Mouse (Mus musculus) G1E (cell line): ENCODE data around the gene Vps9d1. TPM values are rescaled to one million over a fixed set of nuclear protein-coding genes. Genes with fewer than 3 reads are reported as not detected.
"Not testable (repeated sequence)": the region's sequence is repeated elsewhere in the genome, so short reads cannot be mapped to it uniquely, and the experiment has no call there.

ENCODE experiments used
- ATAC-seq: 2 replicates; pipeline ENCODE4 v1.8.0; 2016; ENCODE audit warnings: mild to moderate bottlenecking; ENCODE audit not compliant: insufficient number of reproducible peaks, poor library complexity, low FRiP score, severe bottlenecking; ENCODE audit errors: extremely low read depth
- DNase-seq: peaks from one replicate; pipeline ENCODE4 v3.0.0; 2012; ENCODE audit warnings: low spot score
- H3K27me3 ChIP-seq: 2 replicates; pipeline ENCODE4 v1.6.1; 2012; ENCODE audit warnings: mild to moderate bottlenecking, low read length, inconsistent platforms; ENCODE audit not compliant: insufficient read depth
- H3K36me3 ChIP-seq: replicated peaks from 2 replicates; pipeline ENCODE3; 2012; ENCODE audit warnings: mild to moderate bottlenecking, inconsistent platforms
- H3K4me1 ChIP-seq: 2 replicates; pipeline ENCODE4 v1.6.1; 2012; ENCODE audit warnings: low read depth, low read length, inconsistent platforms, mixed read lengths; ENCODE audit not compliant: insufficient read depth
- H3K4me3 ChIP-seq: 2 replicates; pipeline ENCODE4 v1.5.1; 2012; ENCODE audit warnings: low read depth, mild to moderate bottlenecking, inconsistent platforms, low read length, moderate library complexity, mixed read lengths
- H3K9me3 ChIP-seq: replicated peaks from 2 replicates; pipeline ENCODE4 v1.6.1; 2012; ENCODE audit warnings: inconsistent platforms
- CTCF ChIP-seq: IDR thresholded peaks from 2 replicates; pipeline ENCODE4 v1.5.1; 2012; ENCODE audit warnings: low read depth, low read length, inconsistent platforms, mixed read lengths
- GATA1 ChIP-seq: IDR thresholded peaks from 2 replicates; pipeline ENCODE4 v1.6.1; 2012; ENCODE audit warnings: borderline replicate concordance, low read length, inconsistent platforms, mixed read lengths
- GATA2 ChIP-seq: IDR thresholded peaks from 2 replicates; pipeline ENCODE4 v1.6.1; 2012; ENCODE audit warnings: low read depth, low read length, inconsistent platforms, borderline replicate concordance
- POLR2AphosphoS5 ChIP-seq: IDR thresholded peaks from 2 replicates; pipeline ENCODE4 v1.6.1; 2012; ENCODE audit warnings: low read depth, low read length, inconsistent platforms; ENCODE audit not compliant: insufficient replicate concordance
- TAL1 ChIP-seq: conservative IDR thresholded peaks from 2 replicates; pipeline ENCODE4 v1.6.1; 2012; ENCODE audit warnings: low read depth, low read length, inconsistent platforms, mixed read lengths
- polyA plus RNA-seq: library from polyadenylated mRNA; stranded (reverse); fragments of >175 nt; gene quantifications from 2 replicates; pipeline ENCODE4 v1.2.3, GENCODE M21; 2012
- total RNA-seq, 2 experiments: library from RNA; stranded (forward) in 1 of 2; stranded (reverse) in 1 of 2; fragments of 200-1000 nt in 1 of 2; fragments of >200 nt in 1 of 2; fragmentation: Nextera tagmentation in 1 of 2; gene quantifications; 2 replicates each; pipeline ENCODE4 v1.2.3; 2014 to 2017

Gene Vps9d1
- total and polyA plus RNA-seq, 3 experiments: 8.7 to 69.5 (median 11.1) TPM

DNA sequence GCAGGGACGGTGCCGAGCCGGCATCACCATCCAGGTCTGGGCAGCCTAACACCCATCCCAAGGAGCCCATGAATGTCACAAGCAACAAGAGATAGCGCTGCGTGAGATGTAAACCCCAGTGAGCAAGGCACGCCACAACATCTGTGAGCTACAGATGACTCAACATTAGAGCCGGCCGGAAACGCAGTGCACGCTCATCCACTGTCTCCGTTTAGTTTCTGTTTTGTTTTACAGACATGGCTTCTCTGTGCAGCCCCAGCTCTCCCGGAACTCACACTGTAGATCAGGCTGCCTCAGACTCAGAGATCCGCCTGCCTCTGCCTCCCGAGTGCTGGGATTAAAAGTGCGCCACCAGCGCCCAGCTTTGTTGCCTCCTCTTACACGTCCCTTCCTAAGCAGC lies 33.2 kb upstream of the Vps9d1 start:
- Histone ChIP-seq H3K36me3 (peaks cover 94% of the 10 kb centered on the region), H3K4me1 (peaks cover 7% of the 10 kb centered on the region), H3K4me3 (no peak overlapping the region), H3K27me3 (no peaks in the 10 kb centered on the region), H3K9me3 (no peaks in the 10 kb centered on the region)
- ATAC-seq: no peak
- DNase-seq: no peak
- TF ChIP-seq CTCF: no peak
- TF ChIP-seq GATA2: no peak
- TF ChIP-seq POLR2AphosphoS5: no peak
- no peak for TF ChIP-seq TAL1
- TF ChIP-seq GATA1: no peak

DNA sequence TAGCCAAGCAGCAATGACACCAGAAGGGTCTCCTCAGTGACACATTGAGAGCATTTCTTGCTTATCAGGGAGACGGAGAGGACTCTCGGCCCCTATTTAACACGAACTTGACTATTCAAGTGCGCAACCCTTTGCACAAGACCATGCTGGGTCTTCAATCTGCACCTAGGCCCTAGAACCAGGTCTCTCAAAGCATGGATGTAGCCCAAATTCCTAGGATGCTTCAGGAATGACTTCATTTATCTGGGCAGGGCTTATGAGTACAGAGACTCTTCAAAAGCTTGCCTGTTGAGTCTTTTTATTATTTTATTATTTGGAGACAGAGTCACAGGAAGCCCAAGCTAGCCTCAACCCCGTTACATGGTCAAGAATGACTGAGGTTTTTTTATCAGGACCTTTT lies 30.3 kb upstream of the Vps9d1 start:
- Histone ChIP-seq H3K4me3 (no peak overlapping the region), H3K36me3 (peaks cover 96% of the 10 kb centered on the region), H3K9me3 (no peaks in the 10 kb centered on the region), H3K27me3 (no peaks in the 10 kb centered on the region), H3K4me1 (peaks cover 7% of the 10 kb centered on the region)
- ATAC-seq: no peak
- TF ChIP-seq CTCF (no peak), GATA2 (no peak), GATA1 (no peak), TAL1 (no peak), POLR2AphosphoS5 (no peak)
- DNase-seq: no peak

- DNase-seq (no peak), ATAC-seq (no peak)
- TF ChIP-seq POLR2AphosphoS5: no peak
- Histone ChIP-seq H3K4me1 (peaks cover 7% of the 10 kb centered on the region), H3K27me3 (no peaks in the 10 kb centered on the region), H3K4me3 (no peak overlapping the region), H3K36me3 (peaks cover 95% of the 10 kb centered on the region), H3K9me3 (no peaks in the 10 kb centered on the region)
Observed at GRCm38 (mm10) chr8:123283991-123284390, 29.8 kb upstream of the Vps9d1 start.

DNA sequence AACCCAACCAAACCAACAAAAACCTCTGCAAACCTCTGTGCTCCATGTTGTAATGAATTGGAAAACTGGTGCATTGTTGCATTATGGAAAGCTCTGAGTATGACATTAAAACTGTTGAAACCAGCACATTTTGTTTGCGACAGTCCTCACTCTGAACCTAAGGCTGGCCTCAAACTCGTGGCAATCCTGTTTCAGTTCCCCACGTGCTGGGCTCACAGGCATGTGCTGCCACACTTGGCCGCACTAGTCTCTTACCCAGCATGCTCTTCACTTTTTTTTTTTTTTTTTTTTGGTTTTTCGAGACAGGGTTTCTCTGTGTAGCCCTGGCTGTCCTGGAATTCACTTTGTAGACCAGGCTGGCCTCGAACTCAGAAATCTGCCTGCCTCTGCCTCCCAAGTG lies 28.8 kb upstream of the Vps9d1 start:
- not testable (repeated sequence) for H3K4me1 ChIP-seq, H3K4me3 ChIP-seq, H3K9me3 ChIP-seq, DNase-seq, H3K27me3 ChIP-seq, ATAC-seq
- H3K36me3 ChIP-seq: peaks cover 95% of the 10 kb centered on the region

GRCm38 (mm10) chr8:123280302-123281094 lies 26.4 kb upstream of the Vps9d1 start:
- Histone ChIP-seq H3K4me1 (peaks cover 7% of the 10 kb centered on the region), H3K9me3 (no peaks in the 10 kb centered on the region), H3K36me3 (peaks cover 91% of the 10 kb centered on the region), H3K27me3 (no peaks in the 10 kb centered on the region), H3K4me3 (no peak overlapping the region)
- DNase-seq: no peak
- no peak for TF ChIP-seq GATA1
- no peak for TF ChIP-seq GATA2
- no peak for TF ChIP-seq POLR2AphosphoS5
- TF ChIP-seq TAL1: no peak
- TF ChIP-seq CTCF: no peak
- no peak for ATAC-seq

DNA sequence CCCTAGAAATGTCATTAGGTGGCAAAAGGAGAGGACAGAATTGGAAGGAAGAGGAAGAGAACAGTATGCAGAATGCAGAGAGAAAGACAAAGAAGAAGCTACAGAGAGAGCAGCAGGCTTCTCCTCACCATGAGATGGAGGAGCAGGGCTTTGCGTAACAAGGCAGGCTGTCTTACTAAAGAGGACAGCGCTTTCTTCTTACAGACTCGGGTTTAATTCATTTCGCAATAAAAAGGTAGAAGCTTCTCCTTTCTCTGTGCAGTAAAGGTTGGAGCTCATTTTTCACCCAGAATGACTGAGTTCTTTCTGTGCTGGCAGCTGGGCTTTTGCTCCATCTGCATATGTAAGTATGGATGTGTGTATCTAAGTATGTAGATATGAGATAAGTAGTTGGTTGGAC lies 25.7 kb upstream of the Vps9d1 start:
- Histone ChIP-seq H3K27me3 (no peaks in the 10 kb centered on the region), H3K36me3 (peaks cover 91% of the 10 kb centered on the region), H3K4me3 (no peak overlapping the region), H3K9me3 (no peaks in the 10 kb centered on the region), H3K4me1 (peaks cover 7% of the 10 kb centered on the region)
- ATAC-seq: no peak
- no peak for DNase-seq
- TF ChIP-seq GATA1 (no peak), POLR2AphosphoS5 (no peak), GATA2 (no peak), TAL1 (no peak), CTCF (no peak)

DNA sequence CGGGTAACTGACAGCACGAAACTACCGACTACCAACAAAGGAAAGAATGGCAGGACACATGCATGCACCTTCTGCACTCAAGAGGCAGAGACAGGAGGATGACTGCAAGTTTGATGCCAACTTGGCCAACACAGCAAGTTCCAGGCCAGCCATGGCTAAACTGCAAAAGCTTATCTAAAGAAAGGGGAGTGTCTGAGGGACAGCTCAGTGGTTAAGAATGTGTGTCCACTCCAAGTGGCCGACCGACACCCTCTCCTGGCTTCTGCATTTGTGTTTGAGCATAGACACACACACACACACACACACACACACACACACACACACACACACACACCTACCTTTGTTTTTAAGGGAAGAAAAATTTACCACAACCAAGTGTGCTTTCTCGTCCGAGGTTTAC lies 24.3 kb upstream of the Vps9d1 start:
- peaks cover 91% of the 10 kb centered on the region for H3K36me3 ChIP-seq

More for the DNA sequence above, 24.3 kb upstream of the Vps9d1 start:
- Histone ChIP-seq H3K4me1 (no peaks in the 10 kb centered on the region), H3K9me3 (no peaks in the 10 kb centered on the region), H3K4me3 (no peak overlapping the region), H3K27me3 (no peaks in the 10 kb centered on the region)
- no peak for TF ChIP-seq CTCF
- no peak for TF ChIP-seq GATA2
- no peak for TF ChIP-seq POLR2AphosphoS5
- no peak for TF ChIP-seq GATA1
- no peak for TF ChIP-seq TAL1
- no peak for DNase-seq
- no peak for ATAC-seq
